ENCODE assay signal across 8 mouse cellular contexts in the genomic region with DNA sequence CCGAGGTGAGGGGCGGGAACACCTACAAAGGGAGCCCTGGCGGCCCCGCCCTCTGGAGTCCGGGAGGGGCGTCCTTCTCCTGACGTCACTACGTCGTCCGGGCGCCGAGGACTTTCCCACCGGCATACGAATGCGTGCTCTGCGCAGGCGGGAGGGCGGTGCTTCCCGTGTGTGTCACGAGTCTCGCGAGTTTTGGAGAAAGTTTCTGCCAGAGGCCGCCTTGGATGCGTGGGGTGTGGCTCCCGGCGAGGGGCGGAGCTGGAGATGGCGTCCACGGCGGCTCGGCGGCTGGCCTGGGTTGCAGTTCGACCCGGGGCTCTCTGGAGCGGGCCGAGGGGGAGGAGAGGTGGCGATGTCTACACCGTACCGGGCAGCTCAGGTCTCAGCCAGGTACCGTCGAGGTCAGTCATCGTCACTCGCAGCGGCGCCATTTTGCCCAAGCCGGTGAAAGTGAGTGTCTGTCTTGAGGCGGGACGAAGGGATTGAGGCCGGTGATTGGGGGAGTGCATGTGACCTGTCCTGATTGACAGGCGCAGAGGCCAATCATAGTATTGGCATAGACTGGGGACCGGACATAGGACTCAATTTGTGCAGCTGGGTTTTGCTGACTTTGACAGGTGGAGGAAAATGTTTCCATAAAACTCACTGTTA. TPM values are rescaled to one million over a fixed set of nuclear protein-coding genes. Genes with fewer than 3 reads are reported as not detected.
A peak's percentile ranks its signal among the peaks of the same experiment; 100 is the strongest.
DNase-seq lines count a peak whose midpoint lies in the region; ATAC-seq lines count a peak whose summit lies in the region.

No protein-coding gene starts in this region.

- H3K4me2 ChIP-seq in kidney, embryonic 15.5 days: peak overlapping the region; percentile 76

- H3K9ac ChIP-seq in kidney, embryonic 15.5 days: peak overlapping the region; percentile 70

- peak; percentile 97 to 98 for DNase-seq in B cell, adult 2 months
- DNase-seq in brain, adult 2 months (ENCODE audit: low read depth, low spot score): peak; percentile 100
- DNase-seq in heart, embryonic 10.5 days (ENCODE audit: low spot score): peak; percentile 99
- DNase-seq in liver: peak; percentile 99
- peak; percentile 97 to 98 for DNase-seq in spleen, postnatal 4 days (ENCODE audit: low spot score in 2 of 2)

- H3K36me3 ChIP-seq in heart, embryonic 10.5 days: peaks cover 39% of the 10 kb centered on the region
- peaks cover 33% of the 10 kb centered on the region for H3K36me3 ChIP-seq in kidney, embryonic 15.5 days

- H3K27ac ChIP-seq in heart, embryonic 10.5 days: peak overlapping the region; percentile 98
- peak overlapping the region; percentile 95 for H3K27ac ChIP-seq in kidney, embryonic 15.5 days

- no peaks in the 10 kb centered on the region for H3K27me3 ChIP-seq in heart, embryonic 10.5 days (ENCODE audit: insufficient read depth, poor library complexity, severe bottlenecking)
- H3K27me3 ChIP-seq in kidney, embryonic 15.5 days: no peaks in the 10 kb centered on the region

- under 1% methylated on average over 51 of the region's 51 CpGs for WGBS in heart, embryonic 10.5 days
- WGBS in kidney, embryonic 15.5 days: under 1% methylated on average over 51 of the region's 51 CpGs

- ATAC-seq in erythroblast, adult 5-6 weeks (replicated peaks; ENCODE audit: low FRiP score, poor library complexity, severe bottlenecking): peak; percentile 69
- ATAC-seq in kidney, embryonic 15.5 days (replicated peaks; ENCODE audit: low FRiP score): peak; percentile 98
- peak; percentile 77 for ATAC-seq in monocyte, adult 5-6 weeks (replicated peaks; ENCODE audit: insufficient number of reproducible peaks, low FRiP score, low TSS enrichment, poor library complexity, severe bottlenecking)

- peak overlapping the region; percentile 81 for H3K4me3 ChIP-seq in heart, embryonic 10.5 days
- H3K4me3 ChIP-seq in kidney, embryonic 15.5 days (replicated peaks): peak overlapping the region; percentile 84

- H3K9me3 ChIP-seq in heart, embryonic 10.5 days: no peaks in the 10 kb centered on the region
- H3K9me3 ChIP-seq in kidney, embryonic 15.5 days (replicated peaks): no peaks in the 10 kb centered on the region

- peaks cover 34% of the 10 kb centered on the region for H3K4me1 ChIP-seq in heart, embryonic 10.5 days
- H3K4me1 ChIP-seq in kidney, embryonic 15.5 days: peaks cover 38% of the 10 kb centered on the region

RNA-seq across cellular contexts. Expression of gene Smdt1, which starts 7.2 kb away (rescaled TPM):
- 91.5 and 150 TPM in 2 replicates for total RNA-seq in erythroblast, adult 5-6 weeks (2015; ENCODE audit: low replicate concordance)
- total RNA-seq in erythroblast, adult 5-6 weeks (2017; ENCODE audit: low replicate concordance): 42.7 and 69.4 TPM in 2 replicates
- 294 and 304 TPM in 2 replicates for polyA plus RNA-seq in heart, embryonic 10.5 days (2016; fragmentation: Nextera tagmentation; extraction: Ambion mirVana)
- polyA plus RNA-seq in kidney, embryonic 15.5 days (2015; fragmentation: Nextera tagmentation; extraction: Ambion mirVana): 296 and 297 TPM in 2 replicates
- 57.5 to 129 TPM (median 113 TPM) in 3 replicates for total RNA-seq in monocyte, adult 5-6 weeks (2017)

RNA-seq across cellular contexts. Expression of gene Pheta2, which starts 7.2 kb away (rescaled TPM):
- 22.7 and 44.9 TPM in 2 replicates for total RNA-seq in erythroblast, adult 5-6 weeks (2015; ENCODE audit: low replicate concordance)
- total RNA-seq in erythroblast, adult 5-6 weeks (2017; ENCODE audit: low replicate concordance): 79.0 and 86.0 TPM in 2 replicates
- polyA plus RNA-seq in heart, embryonic 10.5 days (2016; fragmentation: Nextera tagmentation; extraction: Ambion mirVana): 11.1 and 12.0 TPM in 2 replicates
- polyA plus RNA-seq in kidney, embryonic 15.5 days (2015; fragmentation: Nextera tagmentation; extraction: Ambion mirVana): 11.0 and 12.0 TPM in 2 replicates
- 6.1 to 11.4 TPM (median 7.8 TPM) in 3 replicates for total RNA-seq in monocyte, adult 5-6 weeks (2017)

RNA-seq across cellular contexts. Expression of gene Naga, which starts 7.2 kb away (rescaled TPM):
- total RNA-seq in erythroblast, adult 5-6 weeks (2015; ENCODE audit: low replicate concordance): 49.5 and 74.2 TPM in 2 replicates
- 22.7 and 56.3 TPM in 2 replicates for total RNA-seq in erythroblast, adult 5-6 weeks (2017; ENCODE audit: low replicate concordance)
- polyA plus RNA-seq in heart, embryonic 10.5 days (2016; fragmentation: Nextera tagmentation; extraction: Ambion mirVana): 28.4 and 32.3 TPM in 2 replicates
- 61.1 and 61.7 TPM in 2 replicates for polyA plus RNA-seq in kidney, embryonic 15.5 days (2015; fragmentation: Nextera tagmentation; extraction: Ambion mirVana)
- total RNA-seq in monocyte, adult 5-6 weeks (2017): 155 to 216 TPM (median 169 TPM) in 3 replicates

RNA-seq across cellular contexts. Expression of gene Ndufa6, which starts 8.2 kb away (rescaled TPM):
- total RNA-seq in erythroblast, adult 5-6 weeks (2015; ENCODE audit: low replicate concordance): 34.2 and 88.6 TPM in 2 replicates
- 55.3 and 85.6 TPM in 2 replicates for total RNA-seq in erythroblast, adult 5-6 weeks (2017; ENCODE audit: low replicate concordance)
- 351 and 390 TPM in 2 replicates for polyA plus RNA-seq in heart, embryonic 10.5 days (2016; fragmentation: Nextera tagmentation; extraction: Ambion mirVana)
- polyA plus RNA-seq in kidney, embryonic 15.5 days (2015; fragmentation: Nextera tagmentation; extraction: Ambion mirVana): 428 and 459 TPM in 2 replicates
- 139 to 263 TPM (median 256 TPM) in 3 replicates for total RNA-seq in monocyte, adult 5-6 weeks (2017)

RNA-seq across cellular contexts. Expression of gene Cyp2d22, which starts 34.1 kb away (rescaled TPM):
- total RNA-seq in erythroblast, adult 5-6 weeks (2015; ENCODE audit: low replicate concordance): not detected in 2 replicates
- 0.26 TPM in 1 of 2 replicates, not detected in the other for total RNA-seq in erythroblast, adult 5-6 weeks (2017; ENCODE audit: low replicate concordance)
- 3.2 and 3.9 TPM in 2 replicates for polyA plus RNA-seq in heart, embryonic 10.5 days (2016; fragmentation: Nextera tagmentation; extraction: Ambion mirVana)
- polyA plus RNA-seq in kidney, embryonic 15.5 days (2015; fragmentation: Nextera tagmentation; extraction: Ambion mirVana): 12.9 and 18.6 TPM in 2 replicates
- total RNA-seq in monocyte, adult 5-6 weeks (2017): 0.57 to 2.1 TPM in 2 of 3 replicates, not detected in the other

Comparison
In these comparisons a context has a peak if more than half of its experiments do, and no peak if none do; other contexts are left out.
1. Peak in every context shown above with its lines: DNase-seq, ATAC-seq, H3K4me3 ChIP-seq and H3K27ac ChIP-seq.